Mouse (Mus musculus) limb, embryonic 14.5 days (tissue): ENCODE measurements around the gene Tent5b. TPM values are rescaled to one million over a fixed set of nuclear protein-coding genes. Genes with fewer than 3 reads are reported as not detected.
"Not testable (repeated sequence)": the region's sequence is repeated elsewhere in the genome, so short reads cannot be mapped to it uniquely, and the experiment has no call there.

Experiments
- ATAC-seq: fragments of 200-750 bp; cut with Nextera tagmentation; 2 replicates; pipeline ENCODE4 v1.8.0; 2017; ENCODE audit warnings: low read depth, moderate number of reproducible peaks, moderate TSS enrichment; ENCODE audit not compliant: low FRiP score
- DNase-seq: peaks from one replicate; pipeline ENCODE4 v3.0.0-alpha.2; 2015; ENCODE audit warnings: low spot score
- H3K27ac ChIP-seq: fragments of 300-500 bp; sonication (generic); replicated peaks from 2 replicates; pipeline ENCODE4 v1.5.1; 2014; ENCODE audit warnings: low read depth, mild to moderate bottlenecking, low read length, moderate library complexity, mixed read lengths
- H3K27me3 ChIP-seq: fragments of 300-500 bp; sonication (generic); 2 replicates; pipeline ENCODE4 v1.6.1; 2014; ENCODE audit warnings: low read length, mixed read lengths; ENCODE audit not compliant: control insufficient read depth, insufficient read depth
- H3K36me3 ChIP-seq: fragments of 300-500 bp; sonication (generic); 2 replicates; pipeline ENCODE4 v1.6.1; 2014; ENCODE audit warnings: mild to moderate bottlenecking, low read length, moderate library complexity, mixed read lengths; ENCODE audit not compliant: control insufficient read depth, insufficient read depth
- H3K4me1 ChIP-seq: fragments of 300-500 bp; sonication (generic); 2 replicates; pipeline ENCODE4 v1.6.1; 2014; ENCODE audit warnings: antibody characterized with exemption, low read length, mixed read lengths; ENCODE audit not compliant: control insufficient read depth, insufficient read depth
- H3K4me2 ChIP-seq: fragments of 300-500 bp; sonication (generic); replicated peaks from 2 replicates; pipeline ENCODE4 v1.6.1; 2014; ENCODE audit warnings: low read depth, mild to moderate bottlenecking, low read length, moderate library complexity; ENCODE audit not compliant: severe bottlenecking
- H3K4me3 ChIP-seq: fragments of 300-500 bp; sonication (generic); replicated peaks from 2 replicates; pipeline ENCODE4 v1.5.1; 2014; ENCODE audit warnings: low read length
- H3K9ac ChIP-seq: fragments of 300-500 bp; sonication (generic); 2 replicates; pipeline ENCODE4 v1.6.1; 2014; ENCODE audit warnings: mild to moderate bottlenecking, low read depth, low read length, moderate library complexity; ENCODE audit not compliant: severe bottlenecking
- H3K9me3 ChIP-seq: fragments of 300-500 bp; sonication (generic); 2 replicates; pipeline ENCODE4 v1.6.1; 2016; ENCODE audit warnings: low read length; ENCODE audit not compliant: control insufficient read depth
- POLR2A ChIP-seq: fragments of 200-500 bp; IDR thresholded peaks from 2 replicates; pipeline ENCODE4 v1.8.0; 2012; ENCODE audit warnings: inconsistent platforms, mild to moderate bottlenecking, moderate library complexity, borderline replicate concordance; ENCODE audit not compliant: insufficient read depth, insufficient read length; ENCODE audit errors: extremely low read depth
- WGBS: fragments of 180-500 bp; shearing (Covaris S2); extraction: QIAGEN DNeasy Blood & Tissue Kit; methylation state at CpG from one replicate; pipeline ENCODE4 v1.1.7; 2014; 5-methylcytosine and 5-hydroxymethylcytosine counted together
- polyA plus RNA-seq, 2 experiments: library from polyadenylated mRNA; depleted of rRNA in 1 of 2; stranded (reverse) in 1 of 2; unstranded in 1 of 2; fragments of >200 nt; fragmentation: Nextera tagmentation in 1 of 2; extraction: Ambion mirVana in 1 of 2; gene quantifications; 2 replicates each; pipeline versions ENCODE4 v1.2.1 to v1.2.3; 2012 to 2014

The Tent5b gene
- polyA plus RNA-seq, 2 experiments: 0.80 to 1.7 TPM

DNA sequence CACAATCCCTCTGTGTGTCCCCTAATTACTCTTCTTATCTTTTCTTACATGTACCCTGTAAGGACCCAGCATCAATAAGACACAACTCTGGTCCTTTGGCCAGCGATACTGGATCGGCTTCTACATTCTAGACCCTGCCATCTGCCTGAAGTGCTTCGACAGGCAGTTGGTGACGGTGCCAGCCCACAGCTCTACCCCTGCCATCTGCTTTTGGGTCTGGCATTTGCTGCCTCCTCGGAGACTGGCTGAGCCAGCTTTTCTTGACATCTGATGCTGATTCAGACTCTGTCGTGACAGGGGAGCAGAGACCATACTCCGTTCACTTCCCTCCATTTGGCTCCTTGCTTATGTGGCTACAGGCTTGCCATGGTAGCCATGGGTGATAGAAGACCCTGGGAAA, 29.1 kb downstream of the Tent5b start:
- H3K4me3 ChIP-seq: no peak overlapping the region
- H3K27ac ChIP-seq: no peak overlapping the region
- no peaks in the 10 kb centered on the region for H3K9me3 ChIP-seq
- no peak overlapping the region for H3K9ac ChIP-seq
- no peak for TF ChIP-seq POLR2A
- no peaks in the 10 kb centered on the region for H3K36me3 ChIP-seq
- DNase-seq (no peak), ATAC-seq (no peak)
- peaks cover 1% of the 10 kb centered on the region; the same call in 1 of the 2 replicates for H3K27me3 ChIP-seq
- H3K4me1 ChIP-seq: no peaks in the 10 kb centered on the region
- no peak overlapping the region for H3K4me2 ChIP-seq
- WGBS: 78% methylated on average over 7 of the region's 7 CpGs

DNA sequence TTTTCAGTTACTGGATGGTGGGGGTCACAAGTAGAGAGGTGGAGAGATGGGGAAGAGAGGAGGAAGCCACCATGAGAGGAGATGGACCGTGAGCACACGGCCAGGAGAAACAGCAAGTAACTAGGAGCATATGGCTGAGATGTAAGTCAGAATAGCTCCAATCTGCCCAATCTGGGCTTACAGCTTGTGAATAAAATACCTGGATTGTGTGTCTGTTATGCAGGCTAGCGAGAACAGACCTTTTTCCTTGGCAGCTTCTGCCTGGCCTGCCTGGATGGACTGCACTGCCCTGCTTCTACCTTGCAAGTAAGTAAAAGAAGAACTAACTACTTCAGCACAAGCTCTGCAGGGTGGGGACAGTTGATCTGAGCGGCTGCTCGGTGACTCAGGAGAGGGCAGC, 31.1 kb downstream of the Tent5b start:
- no peak overlapping the region for H3K9ac ChIP-seq

DNA sequence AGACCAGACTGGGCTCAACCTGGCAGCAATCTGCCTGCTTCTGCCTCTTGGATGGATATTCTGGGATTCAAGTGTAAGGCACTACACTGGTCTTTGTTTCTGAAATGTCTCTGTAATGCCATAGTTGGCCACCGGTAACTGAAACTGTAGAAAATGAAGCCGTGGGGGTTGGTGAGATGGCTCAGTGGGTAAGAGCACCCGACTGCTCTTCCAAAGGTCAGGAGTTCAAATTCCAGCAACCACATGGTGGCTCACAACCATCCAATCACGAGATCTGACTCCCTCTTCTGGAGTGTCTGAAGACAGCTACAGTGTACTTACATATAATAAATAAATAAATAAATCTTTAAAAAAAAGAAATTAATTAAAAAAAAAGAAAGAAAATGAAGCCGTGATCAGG, 32.6 kb downstream of the Tent5b start:
- not testable (repeated sequence) for ATAC-seq, DNase-seq, H3K27ac ChIP-seq, H3K27me3 ChIP-seq, H3K4me1 ChIP-seq, H3K4me3 ChIP-seq, H3K9ac ChIP-seq, H3K36me3 ChIP-seq, H3K9me3 ChIP-seq, H3K4me2 ChIP-seq
- 60% methylated on average over 4 of the region's 5 CpGs for WGBS

More for the DNA sequence above, 31.1 kb downstream of the Tent5b start:
- WGBS: 78% methylated on average over 5 of the region's 5 CpGs
- H3K27me3 ChIP-seq: no peaks in the 10 kb centered on the region; the same call in 1 of the 2 replicates
- no peaks in the 10 kb centered on the region for H3K4me1 ChIP-seq
- H3K4me3 ChIP-seq: no peak overlapping the region
- H3K27ac ChIP-seq: no peak overlapping the region
- ATAC-seq: no peak
- TF ChIP-seq POLR2A: no peak
- no peaks in the 10 kb centered on the region for H3K36me3 ChIP-seq
- no peak overlapping the region for H3K4me2 ChIP-seq
- H3K9me3 ChIP-seq: no peaks in the 10 kb centered on the region
- DNase-seq: no peak

DNA sequence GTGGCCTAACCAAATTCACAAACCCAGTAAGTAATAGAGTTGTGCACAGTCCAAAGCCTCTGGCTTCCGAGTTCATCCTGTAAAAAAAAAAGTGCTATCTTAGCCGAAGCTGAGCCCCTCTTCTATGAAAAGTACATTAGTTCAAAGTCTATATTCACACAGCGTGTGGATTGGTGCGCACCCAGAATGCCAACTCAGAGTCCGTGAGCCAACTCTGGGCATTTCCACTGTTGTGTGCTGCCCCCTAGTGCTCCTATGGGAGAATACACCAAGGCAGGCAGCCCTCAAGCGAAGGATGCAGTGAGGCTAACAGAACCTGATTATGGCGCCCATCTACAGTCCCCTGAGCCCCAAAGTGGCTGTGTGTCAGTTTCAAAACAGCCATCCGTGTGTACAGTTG, 33.0 kb downstream of the Tent5b start:
- Histone ChIP-seq H3K9me3 (no peaks in the 10 kb centered on the region), H3K27ac (no peak overlapping the region), H3K27me3 (peaks cover 4% of the 10 kb centered on the region; the same call in 1 of the 2 replicates), H3K9ac (no peak overlapping the region), H3K4me3 (no peak overlapping the region), H3K4me1 (no peaks in the 10 kb centered on the region), H3K4me2 (no peak overlapping the region), H3K36me3 (no peaks in the 10 kb centered on the region)
- TF ChIP-seq POLR2A: no peak
- 9% methylated on average over 8 of the region's 8 CpGs for WGBS
- ATAC-seq (peak; percentile 55; the same call in 1 of the 2 replicates), DNase-seq (peak; percentile 43)

DNA sequence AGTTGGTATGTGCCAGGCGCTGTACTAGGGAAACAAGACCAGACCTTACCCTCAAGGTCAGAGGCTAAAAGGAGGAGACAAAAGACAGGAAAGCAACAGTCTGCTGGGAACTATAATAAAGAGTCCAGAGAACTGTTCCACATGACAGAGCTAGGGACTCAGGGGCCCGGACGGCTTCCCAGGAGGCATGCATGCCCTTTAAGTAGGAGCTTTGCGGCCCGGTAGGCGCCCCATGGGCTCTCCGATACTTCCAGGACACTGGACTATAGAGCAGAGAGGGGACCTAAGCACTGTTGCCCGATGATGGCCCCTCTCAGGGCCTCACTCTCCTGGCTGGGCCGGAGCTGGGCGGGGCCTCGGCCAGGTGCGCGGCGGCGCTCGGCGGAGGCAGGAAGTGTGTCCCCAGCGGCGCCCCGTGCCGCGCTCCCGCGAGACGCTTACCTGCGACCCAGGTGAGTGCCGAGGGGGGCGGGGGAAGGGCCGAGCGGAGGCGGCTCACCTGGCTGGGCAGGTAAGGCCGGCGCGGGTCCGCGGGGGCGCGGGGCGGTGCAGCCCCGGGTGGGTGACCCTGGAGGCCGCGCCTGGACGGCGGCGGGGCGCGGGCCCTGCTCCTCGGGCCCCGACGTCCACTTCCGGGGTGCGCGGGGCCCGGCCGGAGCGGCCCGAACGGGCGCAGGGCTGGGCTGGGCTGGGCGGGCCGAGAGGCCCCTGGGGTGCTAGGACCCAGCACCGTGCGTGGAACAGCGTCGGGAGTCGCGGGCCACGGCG, 38.9 kb downstream of the Tent5b start, which contains the start of gene Kdf1:
TSS of gene Kdf1 (plus strand) at position 363 of the 768 bp plus-strand sequence.
- H3K4me3 ChIP-seq: peak within 1 kb of the TSS; percentile 44
- H3K4me2 ChIP-seq: peak within 1 kb of the TSS; percentile 58
- peak within 1 kb of the TSS; percentile 61 for H3K9ac ChIP-seq
- peaks cover 5% of the 10 kb centered on the region; the same call in 1 of the 2 replicates for H3K4me1 ChIP-seq
- H3K27ac ChIP-seq: no peak within 1 kb of the TSS
- ATAC-seq (no peak), DNase-seq (peak; percentile 16)
- no peak for TF ChIP-seq POLR2A
- H3K27me3 ChIP-seq: peaks cover 33% of the 10 kb centered on the region
- H3K36me3 ChIP-seq: no peaks in the 10 kb centered on the region
- WGBS: 6% methylated on average over 30 of the region's 69 CpGs
- H3K9me3 ChIP-seq: no peaks in the 10 kb centered on the region
